In genomic region chr10:24217558-24218268, GRCm38 (mm10) we compare ENCODE assay signal across 22 mouse cellular contexts. TPM values are rescaled to one million over a fixed set of nuclear protein-coding genes. Genes with fewer than 3 reads are reported as not detected.
A peak's percentile ranks its signal among the peaks of the same experiment; 100 is the strongest.
DNase-seq lines count a peak whose midpoint lies in the region; ATAC-seq and TF ChIP-seq lines count a peak whose summit lies in the region.
"Had no signal": no experiment of that assay in that cellular context is flagged by ENCODE, and none has a peak within 500 bp of the region (broad histone marks: within the 10 kb centered on the region; RNA-seq: fewer than 3 reads in every experiment).

No protein-coding gene starts in this region.

- no peak for ATAC-seq in heart, postnatal 0 days (ENCODE audit: insufficient read depth, low read depth)
- ATAC-seq in lung, postnatal 0 days = no peak
- ATAC-seq in stomach, embryonic 15.5 days (ENCODE audit: insufficient read depth, low FRiP score, low read depth) = no peak
- ATAC-seq: forebrain, embryonic 15.5 days; liver, postnatal 0 days; midbrain, embryonic 16.5 days had no signal

- H3K4me2 ChIP-seq in heart, postnatal 0 days (ENCODE audit: low read depth, low read length) = no peak overlapping the region; the same call in 1 of the 2 replicates
- H3K4me2 ChIP-seq in lung, postnatal 0 days (replicated peaks; ENCODE audit: low read depth, low read length) = no peak overlapping the region
- H3K4me2 ChIP-seq in stomach, embryonic 15.5 days = peak overlapping the region; percentile 5; the same call in 1 of the 2 replicates
- H3K4me2 ChIP-seq: forebrain, embryonic 15.5 days; heart, embryonic 11.5 days; limb, embryonic 15.5 days had no signal

- no peaks in the 10 kb centered on the region for H3K36me3 ChIP-seq in heart, postnatal 0 days (replicated peaks; ENCODE audit: control insufficient read depth, insufficient read depth, low read length)
- H3K36me3 ChIP-seq in lung, postnatal 0 days (ENCODE audit: insufficient read depth, low read length) = no peaks in the 10 kb centered on the region
- no peaks in the 10 kb centered on the region for H3K36me3 ChIP-seq in stomach, embryonic 15.5 days
- H3K36me3 ChIP-seq: forebrain, embryonic 15.5 days; hindbrain, embryonic 10.5 days; limb, embryonic 15.5 days had no signal

- intact Hi-C loops in heart, postnatal 36 days (cut with DNase I) = no loop called here

- H3K27me3 ChIP-seq in heart, postnatal 0 days (ENCODE audit: control insufficient read depth, insufficient read depth, low read length) = peaks cover 11% of the 10 kb centered on the region; the same call in 1 of the 2 replicates
- no peaks in the 10 kb centered on the region for H3K27me3 ChIP-seq in lung, postnatal 0 days (replicated peaks; ENCODE audit: insufficient read depth, low read length)
- H3K27me3 ChIP-seq in stomach, embryonic 15.5 days (replicated peaks) = no peaks in the 10 kb centered on the region

- no peaks in the 10 kb centered on the region; the same call in 1 of the 2 replicates for H3K4me1 ChIP-seq in heart, postnatal 0 days (ENCODE audit: control insufficient read depth, insufficient read depth)
- H3K4me1 ChIP-seq in lung, postnatal 0 days (ENCODE audit: insufficient read depth, low read depth, low read length) = no peaks in the 10 kb centered on the region
- no peaks in the 10 kb centered on the region for H3K4me1 ChIP-seq in lung, adult 2 months (ENCODE audit: control insufficient read depth, insufficient read depth, low read length)
- H3K4me1 ChIP-seq in stomach, embryonic 15.5 days = peaks cover 8% of the 10 kb centered on the region
- H3K4me1 ChIP-seq: forebrain, embryonic 15.5 days; limb, embryonic 15.5 days had no signal

- no peak overlapping the region for H3K9ac ChIP-seq in heart, postnatal 0 days (replicated peaks; ENCODE audit: low read depth, low read length)
- H3K9ac ChIP-seq in lung, postnatal 0 days (replicated peaks; ENCODE audit: low read depth) = no peak overlapping the region
- no peak overlapping the region for H3K9ac ChIP-seq in stomach, embryonic 15.5 days
- H3K9ac ChIP-seq: forebrain, embryonic 15.5 days; limb, embryonic 15.5 days; liver, postnatal 0 days had no signal

- no peaks in the 10 kb centered on the region for H3K9me3 ChIP-seq in heart, postnatal 0 days (replicated peaks; ENCODE audit: control insufficient read depth, low read length)
- no peaks in the 10 kb centered on the region for H3K9me3 ChIP-seq in lung, postnatal 0 days (ENCODE audit: low read length)
- no peaks in the 10 kb centered on the region for H3K9me3 ChIP-seq in stomach, embryonic 15.5 days
- H3K9me3 ChIP-seq: forebrain, embryonic 15.5 days; hindbrain, embryonic 10.5 days; limb, embryonic 15.5 days had no signal

- no peak for TF ChIP-seq POLR2A in lung, adult 2 months (IDR thresholded peaks at IDR 0.05; ENCODE audit: borderline replicate concordance, extremely low read depth, low read depth, low read length)

- TF ChIP-seq CTCF in heart, postnatal 0 days (IDR thresholded peaks at IDR 0.05; ENCODE audit: low read depth) = no peak
- no peak for TF ChIP-seq CTCF in lung, postnatal 0 days (IDR thresholded peaks at IDR 0.05)
- no peak for TF ChIP-seq CTCF in lung, adult 2 months (IDR thresholded peaks at IDR 0.05; ENCODE audit: insufficient read depth, low read length)

- H3K4me3 ChIP-seq in heart, postnatal 0 days (ENCODE audit: low read depth, low read length) = no peak overlapping the region
- H3K4me3 ChIP-seq in lung, postnatal 0 days (ENCODE audit: low read depth, low read length) = no peak overlapping the region
- no peak overlapping the region for H3K4me3 ChIP-seq in lung, adult 2 months (replicated peaks; ENCODE audit: extremely low read depth, low read depth, low read length)
- H3K4me3 ChIP-seq in stomach, embryonic 15.5 days (replicated peaks) = no peak overlapping the region
- H3K4me3 ChIP-seq: forebrain, embryonic 15.5 days; hindbrain, embryonic 10.5 days; limb, embryonic 15.5 days had no signal

- peak; percentile 13 for DNase-seq in adrenal gland, adult 2 months
- no peak for DNase-seq in adrenal gland, adult 18-20 months (ENCODE audit: low spot score in 2 of 2)
- peak; percentile 41 for DNase-seq in heart, postnatal 0 days (ENCODE audit: low spot score)
- no peak for DNase-seq in heart, postnatal 36 days
- DNase-seq in lung, postnatal 0 days (ENCODE audit: low spot score) = peak; percentile 12
- no peak for DNase-seq in lung, adult 2 months
- DNase-seq in right cerebral cortex, postnatal 4 days = no peak
- DNase-seq: cerebellum, adult 18-20 months; cerebellum, postnatal 25 days; embryo, embryonic 11 days; gastrocnemius, postnatal 25 days; liver, postnatal 0 days; right cerebral cortex, postnatal 25 days; thymus, postnatal 36 days had no signal

- TF ChIP-seq EP300 in heart, postnatal 0 days (IDR thresholded peaks at IDR 0.05; ENCODE audit: low read depth) = no peak
- TF ChIP-seq EP300 in lung, postnatal 0 days (IDR thresholded peaks at IDR 0.05) = no peak

- no peak overlapping the region for H3K27ac ChIP-seq in heart, postnatal 0 days (ENCODE audit: low read depth)
- H3K27ac ChIP-seq in lung, postnatal 0 days (ENCODE audit: low read length) = no peak overlapping the region
- peak overlapping the region; percentile 40; the same call in 1 of the 2 replicates for H3K27ac ChIP-seq in stomach, embryonic 15.5 days
- H3K27ac ChIP-seq: forebrain, embryonic 15.5 days; limb, embryonic 15.5 days had no signal

- WGBS in heart, postnatal 0 days = 17% methylated on average over 6 of the region's 6 CpGs
- WGBS in lung, postnatal 0 days = 21% methylated on average over 6 of the region's 6 CpGs
- WGBS in lung, adult 2 months = 18% methylated on average over 6 of the region's 6 CpGs
- 28% methylated on average over 6 of the region's 6 CpGs for WGBS in stomach, embryonic 15.5 days

RNA-seq across cellular contexts. Expression of gene Moxd1, which starts 5.6 kb away (rescaled TPM):
- total RNA-seq in adrenal gland, adult 2 months (2021) = under 1 TPM in 1 of 2 experiments, not detected in 1; 0.10 TPM
- 0.61 and 1.7 TPM in 2 replicates for polyA plus RNA-seq in adrenal gland, adult 2 months (2012; rRNA removed)
- total RNA-seq in adrenal gland, adult 18-20 months (2021) = under 1 TPM in 1 of 2 experiments, not detected in 1; 0.26 TPM
- total RNA-seq in heart, postnatal 0 days (2014; rRNA removed; ENCODE audit: low replicate concordance) = 0.46 and 3.2 TPM in 2 replicates
- polyA plus RNA-seq in heart, postnatal 0 days (2015; fragmentation: Nextera tagmentation; extraction: Ambion mirVana) = 1.5 and 2.6 TPM in 2 replicates
- under 1 TPM; 0.11 to 0.30 TPM for total RNA-seq in heart, postnatal 36 days (2021)
- 2.3 and 2.4 TPM in 2 replicates for polyA plus RNA-seq in lung, postnatal 0 days (2015; fragmentation: Nextera tagmentation; extraction: Ambion mirVana)
- polyA plus RNA-seq in lung, adult 2 months (2012; rRNA removed) = 1.3 and 1.9 TPM in 2 replicates
- 10.9 and 14.9 TPM in 2 replicates for polyA plus RNA-seq in stomach, embryonic 15.5 days (2015; fragmentation: Nextera tagmentation; extraction: Ambion mirVana)
- total RNA-seq: megakaryocyte-erythroid progenitor cell, adult 5-6 weeks; neutrophil, adult 5-6 weeks had no signal
- polyA plus RNA-seq: liver, postnatal 0 days had no signal

Comparison
In these comparisons a context has a peak if more than half of its experiments do, and no peak if none do; other contexts are left out.
1. DNase-seq: peak in adrenal gland, adult 2 months (single experiment), heart, postnatal 0 days (single experiment) and lung, postnatal 0 days (single experiment); none in adrenal gland, adult 18-20 months (0 of 2), heart, postnatal 36 days (0 of 2), lung, adult 2 months (single experiment) and right cerebral cortex, postnatal 4 days (single experiment).